Mouse (Mus musculus) midbrain, embryonic 12.5 days (tissue): ENCODE measurements at regions not wholly inside any gene's neighbourhood (a gene's known extent, or its start where the extent isn't known, plus 50 kb on each side); places are given as distances from the start of the nearest gene placed in this dataset.
"Not testable (repeated sequence)": the region's sequence is repeated elsewhere in the genome, so short reads cannot be mapped to it uniquely, and the experiment has no call there.

Experiments
- ATAC-seq: fragments of 200-750 bp; cut with Nextera tagmentation; 2 replicates; pipeline ENCODE4 v1.8.0; 2017; ENCODE audit warnings: low read depth, moderate TSS enrichment, moderate library complexity; ENCODE audit not compliant: low FRiP score
- H3K27ac ChIP-seq: fragments of 300-500 bp; sonication (generic); replicated peaks from 2 replicates; pipeline ENCODE4 v1.5.1; 2016; ENCODE audit warnings: mild to moderate bottlenecking
- H3K27me3 ChIP-seq: fragments of 300-500 bp; sonication (generic); 2 replicates; pipeline ENCODE4 v1.6.1; 2016; ENCODE audit warnings: mild to moderate bottlenecking
- H3K36me3 ChIP-seq: fragments of 300-500 bp; sonication (generic); 2 replicates; pipeline ENCODE4 v1.6.1; 2016
- H3K4me1 ChIP-seq: fragments of 300-500 bp; sonication (generic); 2 replicates; pipeline ENCODE4 v1.6.1; 2016
- H3K4me2 ChIP-seq: fragments of 300-500 bp; sonication (generic); replicated peaks from 2 replicates; pipeline ENCODE4 v1.6.1; 2016; ENCODE audit warnings: mild to moderate bottlenecking, moderate library complexity
- H3K4me3 ChIP-seq: fragments of 300-500 bp; sonication (generic); 2 replicates; pipeline ENCODE4 v1.5.1; 2016; ENCODE audit warnings: mild to moderate bottlenecking
- H3K9ac ChIP-seq: fragments of 300-500 bp; sonication (generic); replicated peaks from 2 replicates; pipeline ENCODE4 v1.6.1; 2016; ENCODE audit warnings: mild to moderate bottlenecking, moderate library complexity
- H3K9me3 ChIP-seq: fragments of 300-500 bp; sonication (generic); 2 replicates; pipeline ENCODE4 v1.6.1; 2016; ENCODE audit warnings: mild to moderate bottlenecking
- WGBS: fragments of 180-500 bp; shearing (Covaris S2); methylation state at CpG from one replicate; pipeline ENCODE4 v1.1.7; 2016; 5-methylcytosine and 5-hydroxymethylcytosine counted together

- no peaks in the 10 kb centered on the region for H3K36me3 ChIP-seq
- H3K9ac ChIP-seq, result no peak overlapping the region
- no peaks in the 10 kb centered on the region for H3K4me1 ChIP-seq
- H3K27me3 ChIP-seq, result no peaks in the 10 kb centered on the region
- H3K27ac ChIP-seq, result no peak overlapping the region
- ATAC-seq, result no peak
- no peaks in the 10 kb centered on the region for H3K9me3 ChIP-seq
- H3K4me3 ChIP-seq, result no peak overlapping the region
- no peak overlapping the region for H3K4me2 ChIP-seq
Measured at GRCm38 (mm10) chr12:49084505-49084904, 298.0 kb upstream of the Foxg1 start.

- H3K9me3 ChIP-seq, result no peaks in the 10 kb centered on the region
- H3K4me3 ChIP-seq, result no peak overlapping the region
- no peak for ATAC-seq
- WGBS, result 77% methylated on average over 2 of the region's 2 CpGs
- no peak overlapping the region for H3K9ac ChIP-seq
- H3K36me3 ChIP-seq, result no peaks in the 10 kb centered on the region
- no peak overlapping the region for H3K27ac ChIP-seq
- H3K4me1 ChIP-seq, result no peaks in the 10 kb centered on the region
- H3K4me2 ChIP-seq, result no peak overlapping the region
- H3K27me3 ChIP-seq, result no peaks in the 10 kb centered on the region
Measured at GRCm38 (mm10) chr12:49086076-49086475, 296.4 kb upstream of the Foxg1 start.

- WGBS, result 87% methylated on average over 1 of the region's 1 CpGs
- Histone ChIP-seq H3K4me2 (no peak overlapping the region), H3K4me3 (no peak overlapping the region), H3K27ac (no peak overlapping the region), H3K27me3 (no peaks in the 10 kb centered on the region), H3K9ac (no peak overlapping the region), H3K9me3 (no peaks in the 10 kb centered on the region), H3K4me1 (no peaks in the 10 kb centered on the region), H3K36me3 (no peaks in the 10 kb centered on the region)
- ATAC-seq, result no peak
Measured at GRCm38 (mm10) chr12:49090177-49090576, 292.3 kb upstream of the Foxg1 start.

- no peak for ATAC-seq
- Histone ChIP-seq H3K36me3 (no peaks in the 10 kb centered on the region), H3K27me3 (no peaks in the 10 kb centered on the region), H3K9me3 (no peaks in the 10 kb centered on the region), H3K27ac (peak overlapping the region; percentile 58), H3K4me2 (no peak overlapping the region), H3K4me3 (no peak overlapping the region), H3K4me1 (no peaks in the 10 kb centered on the region), H3K9ac (no peak overlapping the region)
- 58% methylated on average over 4 of the region's 4 CpGs for WGBS
Measured at GRCm38 (mm10) chr12:49105931-49106330, 276.5 kb upstream of the Foxg1 start.

- H3K9me3 ChIP-seq, result no peaks in the 10 kb centered on the region
- H3K27me3 ChIP-seq, result no peaks in the 10 kb centered on the region
- no peaks in the 10 kb centered on the region for H3K4me1 ChIP-seq
- WGBS, result 62% methylated on average over 7 of the region's 7 CpGs
- no peak overlapping the region for H3K9ac ChIP-seq
- no peaks in the 10 kb centered on the region for H3K36me3 ChIP-seq
- ATAC-seq, result peak; percentile 59
- no peak overlapping the region for H3K27ac ChIP-seq
- no peak overlapping the region for H3K4me3 ChIP-seq
- no peak overlapping the region for H3K4me2 ChIP-seq
Measured at GRCm38 (mm10) chr12:49106399-49107382, 275.8 kb upstream of the Foxg1 start.

GRCm38 (mm10) chr12:49107415-49108148 is 274.9 kb upstream of the Foxg1 start:
- ATAC-seq, result no peak

GRCm38 (mm10) chr12:49131093-49131492 is 251.4 kb upstream of the Foxg1 start:
- H3K4me2 ChIP-seq, H3K36me3 ChIP-seq, H3K27ac ChIP-seq, ATAC-seq, H3K27me3 ChIP-seq, H3K4me1 ChIP-seq, H3K9ac ChIP-seq, H3K4me3 ChIP-seq, H3K9me3 ChIP-seq: not testable (repeated sequence)
- 97% methylated on average over 4 of the region's 7 CpGs for WGBS

More at GRCm38 (mm10) chr12:49107415-49108148, 274.9 kb upstream of the Foxg1 start:
- 77% methylated on average over 10 of the region's 10 CpGs for WGBS
- Histone ChIP-seq H3K4me3 (no peak overlapping the region), H3K4me2 (no peak overlapping the region), H3K36me3 (no peaks in the 10 kb centered on the region), H3K27ac (no peak overlapping the region), H3K9me3 (no peaks in the 10 kb centered on the region), H3K27me3 (no peaks in the 10 kb centered on the region), H3K4me1 (no peaks in the 10 kb centered on the region), H3K9ac (no peak overlapping the region)

- WGBS, result 59% methylated on average over 5 of the region's 5 CpGs
- Histone ChIP-seq H3K9ac (no peak overlapping the region), H3K4me1 (no peaks in the 10 kb centered on the region), H3K9me3 (no peaks in the 10 kb centered on the region), H3K4me2 (no peak overlapping the region), H3K27me3 (no peaks in the 10 kb centered on the region), H3K27ac (no peak overlapping the region), H3K4me3 (no peak overlapping the region), H3K36me3 (no peaks in the 10 kb centered on the region)
- ATAC-seq, result peak; percentile 72; the same call in 1 of the 2 replicates
Measured at GRCm38 (mm10) chr12:49170097-49170496, 212.4 kb upstream of the Foxg1 start.

- H3K4me1 ChIP-seq, result no peaks in the 10 kb centered on the region
- H3K27ac ChIP-seq, result no peak overlapping the region
- no peaks in the 10 kb centered on the region for H3K36me3 ChIP-seq
- H3K4me3 ChIP-seq, result no peak overlapping the region
- H3K9ac ChIP-seq, result no peak overlapping the region
- H3K4me2 ChIP-seq, result no peak overlapping the region
- 73% methylated on average over 1 of the region's 1 CpGs for WGBS
- peak; percentile 38; the same call in 1 of the 2 replicates for ATAC-seq
- H3K27me3 ChIP-seq, result no peaks in the 10 kb centered on the region
- no peaks in the 10 kb centered on the region for H3K9me3 ChIP-seq
Measured at GRCm38 (mm10) chr12:49171014-49171677, 211.3 kb upstream of the Foxg1 start.

GRCm38 (mm10) chr12:49191348-49191747 is 191.1 kb upstream of the Foxg1 start:
- H3K4me2 ChIP-seq, result no peak overlapping the region
- no peak overlapping the region for H3K4me3 ChIP-seq
- H3K4me1 ChIP-seq, result no peaks in the 10 kb centered on the region
- H3K27ac ChIP-seq, result no peak overlapping the region
- no peak overlapping the region for H3K9ac ChIP-seq
- H3K36me3 ChIP-seq, result no peaks in the 10 kb centered on the region
- 60% methylated on average over 2 of the region's 2 CpGs for WGBS
- no peaks in the 10 kb centered on the region for H3K27me3 ChIP-seq
- no peak for ATAC-seq
- H3K9me3 ChIP-seq, result no peaks in the 10 kb centered on the region

GRCm38 (mm10) chr12:49233524-49234306 is 148.7 kb upstream of the Foxg1 start:
- WGBS, result 76% methylated on average over 5 of the region's 5 CpGs
- Histone ChIP-seq H3K9ac (no peak overlapping the region), H3K4me2 (no peak overlapping the region), H3K36me3 (no peaks in the 10 kb centered on the region), H3K4me3 (no peak overlapping the region), H3K4me1 (no peaks in the 10 kb centered on the region), H3K9me3 (no peaks in the 10 kb centered on the region), H3K27me3 (no peaks in the 10 kb centered on the region), H3K27ac (no peak overlapping the region)
- no peak for ATAC-seq
